Mouse (Mus musculus) lung, embryonic 16.5 days (tissue): ENCODE results near the gene Olfr147. TPM values are rescaled to one million over a fixed set of nuclear protein-coding genes. Genes with fewer than 3 reads are reported as not detected.

Experiments
- polyA plus RNA-seq: library from polyadenylated mRNA; unstranded; fragments of >200 nt; fragmentation: Nextera tagmentation; extraction: Ambion mirVana; gene quantifications from 2 replicates; pipeline ENCODE4 v1.2.1, GENCODE M21; 2015

The Olfr147 gene
- polyA plus RNA-seq, 1 experiment from 2014 or later, result not detected

Other genes with a start within 250 kb of the Olfr147 start
- not detected in 2 replicates for gene Olfr891, start 220.9 kb upstream of the Olfr147 start, polyA plus RNA-seq
- gene Olfr893, start 193.3 kb upstream of the Olfr147 start, polyA plus RNA-seq, result not detected in 2 replicates
- not detected in 2 replicates for gene Olfr894, start 183.6 kb upstream of the Olfr147 start, polyA plus RNA-seq
- gene Olfr143, start 148.9 kb upstream of the Olfr147 start, polyA plus RNA-seq, result not detected in 2 replicates
- gene Olfr895, start 133.8 kb upstream of the Olfr147 start, polyA plus RNA-seq, result not detected in 2 replicates
- gene Olfr896-ps1, start 110.6 kb upstream of the Olfr147 start, polyA plus RNA-seq, result not detected in 2 replicates
- gene Olfr25, start 72.6 kb upstream of the Olfr147 start, polyA plus RNA-seq, result not detected in 2 replicates
- gene Olfr898, start 53.3 kb upstream of the Olfr147 start, polyA plus RNA-seq, result not detected in 2 replicates
- not detected in 2 replicates for gene Olfr250, start 34.8 kb upstream of the Olfr147 start, polyA plus RNA-seq
- gene Olfr251, start 24.6 kb upstream of the Olfr147 start, polyA plus RNA-seq, result not detected in 2 replicates
- not detected in 2 replicates for gene Olfr901, start 27.8 kb downstream of the Olfr147 start, polyA plus RNA-seq
- gene Olfr902, start 46.0 kb downstream of the Olfr147 start, polyA plus RNA-seq, result not detected in 2 replicates
- not detected in 2 replicates for gene Olfr904, start 61.4 kb downstream of the Olfr147 start, polyA plus RNA-seq
- not detected in 2 replicates for gene Olfr905, start 69.4 kb downstream of the Olfr147 start, polyA plus RNA-seq
- gene Olfr906, start 85.4 kb downstream of the Olfr147 start, polyA plus RNA-seq, result not detected in 2 replicates
- not detected in 2 replicates for gene Olfr907, start 94.1 kb downstream of the Olfr147 start, polyA plus RNA-seq
- gene Olfr911-ps1, start 119.9 kb downstream of the Olfr147 start, polyA plus RNA-seq, result not detected in 2 replicates
- gene Olfr910, start 136.2 kb downstream of the Olfr147 start, polyA plus RNA-seq, result not detected in 2 replicates
- gene Olfr912, start 178.5 kb downstream of the Olfr147 start, polyA plus RNA-seq, result not detected in 2 replicates
- not detected in 2 replicates for gene Olfr913, start 191.1 kb downstream of the Olfr147 start, polyA plus RNA-seq
- not detected in 2 replicates for gene Olfr914, start 203.4 kb downstream of the Olfr147 start, polyA plus RNA-seq